Mouse (Mus musculus) intestine, embryonic 14.5 days (tissue): ENCODE data around the gene Gpr176. TPM values are rescaled to one million over a fixed set of nuclear protein-coding genes. Genes with fewer than 3 reads are reported as not detected.

Experiments used
- ATAC-seq: fragments of 200-750 bp; cut with Nextera tagmentation; replicated peaks from 2 replicates; pipeline ENCODE4 v1.8.0; 2017; ENCODE audit warnings: low read depth, moderate number of reproducible peaks, moderate TSS enrichment, moderate library complexity; ENCODE audit not compliant: low FRiP score, low TSS enrichment
- DNase-seq: peaks from one replicate; pipeline ENCODE4 v3.0.0-alpha.2; 2018; ENCODE audit warnings: low spot score
- H3K27ac ChIP-seq: fragments of 300-500 bp; sonication (generic); 2 replicates; pipeline ENCODE4 v1.5.1; 2014; ENCODE audit warnings: low read depth, mild to moderate bottlenecking, control low read depth
- H3K27me3 ChIP-seq: fragments of 300-500 bp; sonication (generic); replicated peaks from 2 replicates; pipeline ENCODE4 v1.6.1; 2014; ENCODE audit warnings: low read length, control low read depth; ENCODE audit not compliant: control insufficient read depth, insufficient read depth
- H3K36me3 ChIP-seq: fragments of 300-500 bp; sonication (generic); 2 replicates; pipeline ENCODE4 v1.6.1; 2014; ENCODE audit warnings: low read length, control low read depth; ENCODE audit not compliant: control insufficient read depth, insufficient read depth
- H3K4me1 ChIP-seq: fragments of 300-500 bp; sonication (generic); replicated peaks from 2 replicates; pipeline ENCODE4 v1.6.1; 2014; ENCODE audit warnings: low read length, control low read depth, mixed read lengths; ENCODE audit not compliant: control insufficient read depth, insufficient read depth
- H3K4me2 ChIP-seq: fragments of 300-500 bp; sonication (generic); 2 replicates; pipeline ENCODE4 v1.6.1; 2014; ENCODE audit warnings: low read length
- H3K4me3 ChIP-seq: fragments of 300-500 bp; sonication (generic); 2 replicates; pipeline ENCODE4 v1.5.1; 2014; ENCODE audit warnings: low read depth, low read length, control low read depth, mixed read lengths
- H3K9ac ChIP-seq: fragments of 300-500 bp; sonication (generic); 2 replicates; pipeline ENCODE4 v1.6.1; 2014; ENCODE audit warnings: mild to moderate bottlenecking, low read length
- H3K9me3 ChIP-seq: fragments of 300-500 bp; sonication (generic); 2 replicates; pipeline ENCODE4 v1.6.1; 2016; ENCODE audit warnings: low read length, control low read depth; ENCODE audit not compliant: control insufficient read depth
- WGBS: fragments of 180-500 bp; shearing (Covaris S2); extraction: QIAGEN DNeasy Blood & Tissue Kit; methylation state at CpG from one replicate; pipeline ENCODE4 v1.1.7; 2014; 5-methylcytosine and 5-hydroxymethylcytosine counted together
- polyA plus RNA-seq: library from polyadenylated mRNA; unstranded; fragments of >200 nt; fragmentation: Nextera tagmentation; extraction: Ambion mirVana; gene quantifications from 2 replicates; pipeline ENCODE4 v1.2.1, GENCODE M21; 2014

The Gpr176 gene
- 0.22 and 0.30 TPM in 2 replicates for polyA plus RNA-seq

GRCm38 (mm10) chr2:118372901-118373571 lies at the start of gene Gpr176:
Gpr176 (minus strand) TSS chr2:118373419.
- DNase-seq (peak; percentile 79), ATAC-seq (peak; percentile 79)
- Histone ChIP-seq H3K4me2 (peak within 1 kb of the TSS; percentile 100), H3K9ac (peak within 1 kb of the TSS; percentile 47), H3K27ac (no peak within 1 kb of the TSS), H3K4me3 (peak within 1 kb of the TSS; percentile 46), H3K27me3 (peaks cover 33% of the 10 kb centered on the region), H3K9me3 (no peaks in the 10 kb centered on the region), H3K36me3 (no peaks in the 10 kb centered on the region), H3K4me1 (no peaks in the 10 kb centered on the region; the same call in none of the 2 replicates)
- WGBS: under 1% methylated on average over 57 of the region's 59 CpGs

- Histone ChIP-seq H3K9me3 (no peaks in the 10 kb centered on the region), H3K4me3 (no peak overlapping the region), H3K4me2 (no peak overlapping the region), H3K4me1 (no peaks in the 10 kb centered on the region), H3K36me3 (peaks cover 70% of the 10 kb centered on the region), H3K27ac (no peak overlapping the region), H3K27me3 (no peaks in the 10 kb centered on the region), H3K9ac (no peak overlapping the region)
- DNase-seq (no peak), ATAC-seq (no peak)
- 86% methylated on average over 8 of the region's 8 CpGs for WGBS
Measured at GRCm38 (mm10) chr2:118422385-118422784, 49.2 kb upstream of the Gpr176 start.

- Histone ChIP-seq H3K4me1 (no peaks in the 10 kb centered on the region), H3K4me2 (no peak overlapping the region), H3K9ac (no peak overlapping the region), H3K36me3 (peaks cover 70% of the 10 kb centered on the region), H3K27me3 (no peaks in the 10 kb centered on the region), H3K27ac (no peak overlapping the region), H3K9me3 (no peaks in the 10 kb centered on the region), H3K4me3 (no peak overlapping the region)
- 89% methylated on average over 15 of the region's 15 CpGs for WGBS
- no peak for ATAC-seq
- no peak for DNase-seq
Measured at GRCm38 (mm10) chr2:118421951-118422350, 48.7 kb upstream of the Gpr176 start.

GRCm38 (mm10) chr2:118418076-118418475 lies 44.9 kb upstream of the Gpr176 start:
- no peak for DNase-seq
- WGBS: 94% methylated on average over 4 of the region's 4 CpGs

GRCm38 (mm10) chr2:118415601-118416355 lies 42.6 kb upstream of the Gpr176 start:
- no peaks in the 10 kb centered on the region for H3K9me3 ChIP-seq
- H3K27ac ChIP-seq: no peak overlapping the region
- no peak for DNase-seq
- H3K4me3 ChIP-seq: no peak overlapping the region
- no peak for ATAC-seq
- no peaks in the 10 kb centered on the region for H3K27me3 ChIP-seq
- 88% methylated on average over 6 of the region's 6 CpGs for WGBS
- no peak overlapping the region for H3K9ac ChIP-seq
- H3K4me1 ChIP-seq: no peaks in the 10 kb centered on the region
- H3K36me3 ChIP-seq: peaks cover 66% of the 10 kb centered on the region
- H3K4me2 ChIP-seq: no peak overlapping the region

More at GRCm38 (mm10) chr2:118418076-118418475, 44.9 kb upstream of the Gpr176 start:
- peaks cover 71% of the 10 kb centered on the region for H3K36me3 ChIP-seq
- no peak overlapping the region for H3K4me3 ChIP-seq
- H3K27ac ChIP-seq: no peak overlapping the region
- ATAC-seq: no peak
- H3K4me2 ChIP-seq: no peak overlapping the region
- no peaks in the 10 kb centered on the region for H3K9me3 ChIP-seq
- no peaks in the 10 kb centered on the region for H3K27me3 ChIP-seq
- no peaks in the 10 kb centered on the region for H3K4me1 ChIP-seq
- no peak overlapping the region for H3K9ac ChIP-seq

- ATAC-seq (no peak), DNase-seq (no peak)
- H3K4me1 ChIP-seq: no peaks in the 10 kb centered on the region
- H3K9ac ChIP-seq: no peak overlapping the region
- no peaks in the 10 kb centered on the region for H3K27me3 ChIP-seq
- peaks cover 55% of the 10 kb centered on the region for H3K36me3 ChIP-seq
- H3K4me2 ChIP-seq: no peak overlapping the region
- H3K4me3 ChIP-seq: no peak overlapping the region
- WGBS: 92% methylated on average over 11 of the region's 11 CpGs
- H3K27ac ChIP-seq: no peak overlapping the region
- H3K9me3 ChIP-seq: no peaks in the 10 kb centered on the region
Measured at GRCm38 (mm10) chr2:118412821-118413220, 39.6 kb upstream of the Gpr176 start.

- no peak overlapping the region for H3K27ac ChIP-seq
- WGBS: 71% methylated on average over 4 of the region's 4 CpGs
- H3K36me3 ChIP-seq: peaks cover 40% of the 10 kb centered on the region
- H3K27me3 ChIP-seq: no peaks in the 10 kb centered on the region
- no peak for ATAC-seq
- no peak overlapping the region for H3K4me2 ChIP-seq
- no peaks in the 10 kb centered on the region for H3K4me1 ChIP-seq
- DNase-seq: peak; percentile 12
- H3K4me3 ChIP-seq: no peak overlapping the region
- no peaks in the 10 kb centered on the region for H3K9me3 ChIP-seq
- no peak overlapping the region for H3K9ac ChIP-seq
Measured at GRCm38 (mm10) chr2:118408336-118408895, 35.2 kb upstream of the Gpr176 start.

GRCm38 (mm10) chr2:118406811-118407210 lies 33.6 kb upstream of the Gpr176 start:
- H3K27me3 ChIP-seq: no peaks in the 10 kb centered on the region
- no peak for ATAC-seq
- H3K9me3 ChIP-seq: no peaks in the 10 kb centered on the region
- H3K27ac ChIP-seq: no peak overlapping the region
- no peaks in the 10 kb centered on the region for H3K4me1 ChIP-seq
- 68% methylated on average over 2 of the region's 2 CpGs for WGBS
- no peak for DNase-seq
- no peak overlapping the region for H3K4me2 ChIP-seq
- no peak overlapping the region for H3K4me3 ChIP-seq
- H3K36me3 ChIP-seq: peaks cover 31% of the 10 kb centered on the region
- H3K9ac ChIP-seq: no peak overlapping the region
